Mouse (Mus musculus): ENCODE data around the gene Actn4. TPM values are rescaled to one million over a fixed set of nuclear protein-coding genes. Genes with fewer than 3 reads are reported as not detected.

Gene Actn4
- polyA plus RNA-seq, 1 experiment from 2014 or later: 402 TPM

Other genes starting within 250 kb of the Actn4 start
- gene Fbxo17, start 245.5 kb downstream of the Actn4 start, polyA plus RNA-seq (2015; fragmentation: Nextera tagmentation; extraction: Ambion mirVana): 5.1 and 6.1 TPM in 2 replicates
- gene Mrps12, start 220.5 kb downstream of the Actn4 start, polyA plus RNA-seq (2015; fragmentation: Nextera tagmentation; extraction: Ambion mirVana): 134 and 146 TPM in 2 replicates
- 25.2 and 28.0 TPM in 2 replicates for gene Sars2, start 220.3 kb downstream of the Actn4 start, polyA plus RNA-seq (2015; fragmentation: Nextera tagmentation; extraction: Ambion mirVana)
- not detected in 2 replicates for gene Ccer2, start 206.2 kb downstream of the Actn4 start, polyA plus RNA-seq (2015; fragmentation: Nextera tagmentation; extraction: Ambion mirVana)
- 71.9 and 77.6 TPM in 2 replicates for gene Sirt2, start 195.6 kb downstream of the Actn4 start, polyA plus RNA-seq (2015; fragmentation: Nextera tagmentation; extraction: Ambion mirVana)
- gene Nfkbib, start 194.8 kb downstream of the Actn4 start, polyA plus RNA-seq (2015; fragmentation: Nextera tagmentation; extraction: Ambion mirVana): 46.2 and 49.1 TPM in 2 replicates
- gene Rinl, start 173.4 kb downstream of the Actn4 start, polyA plus RNA-seq (2015; fragmentation: Nextera tagmentation; extraction: Ambion mirVana): 5.2 and 5.9 TPM in 2 replicates
- gene Hnrnpl, start 153.8 kb downstream of the Actn4 start, polyA plus RNA-seq (2015; fragmentation: Nextera tagmentation; extraction: Ambion mirVana): 142 and 146 TPM in 2 replicates
- gene Ech1, start 137.1 kb downstream of the Actn4 start, polyA plus RNA-seq (2015; fragmentation: Nextera tagmentation; extraction: Ambion mirVana): 347 and 378 TPM in 2 replicates
- gene Lgals4, start 128.5 kb downstream of the Actn4 start, polyA plus RNA-seq (2015; fragmentation: Nextera tagmentation; extraction: Ambion mirVana): 2,407 and 2,590 TPM in 2 replicates
- 0.56 and 0.97 TPM in 2 replicates for gene Lgals7, start 98.5 kb downstream of the Actn4 start, polyA plus RNA-seq (2015; fragmentation: Nextera tagmentation; extraction: Ambion mirVana)
- 0.29 and 0.39 TPM in 2 replicates for gene Capn12, start 80.9 kb downstream of the Actn4 start, polyA plus RNA-seq (2015; fragmentation: Nextera tagmentation; extraction: Ambion mirVana)
- gene Eif3k, start 19.5 kb upstream of the Actn4 start, polyA plus RNA-seq (2015; fragmentation: Nextera tagmentation; extraction: Ambion mirVana): 355 and 362 TPM in 2 replicates
- 6.9 and 7.3 TPM in 2 replicates for gene Map4k1, start 19.7 kb upstream of the Actn4 start, polyA plus RNA-seq (2015; fragmentation: Nextera tagmentation; extraction: Ambion mirVana)
- gene Ryr1, start 162.8 kb upstream of the Actn4 start, polyA plus RNA-seq (2015; fragmentation: Nextera tagmentation; extraction: Ambion mirVana): 0.66 and 0.82 TPM in 2 replicates
- gene Rasgrp4, start 172.5 kb upstream of the Actn4 start, polyA plus RNA-seq (2015; fragmentation: Nextera tagmentation; extraction: Ambion mirVana): 0.43 and 0.59 TPM in 2 replicates
- gene Fam98c, start 193.9 kb upstream of the Actn4 start, polyA plus RNA-seq (2015; fragmentation: Nextera tagmentation; extraction: Ambion mirVana): 52.5 and 56.8 TPM in 2 replicates
- gene Ggn, start 207.9 kb upstream of the Actn4 start, polyA plus RNA-seq (2015; fragmentation: Nextera tagmentation; extraction: Ambion mirVana): 0.48 and 0.82 TPM in 2 replicates
- 1.1 and 1.7 TPM in 2 replicates for gene Spred3, start 208.1 kb upstream of the Actn4 start, polyA plus RNA-seq (2015; fragmentation: Nextera tagmentation; extraction: Ambion mirVana)
- 228 and 241 TPM in 2 replicates for gene Psmd8, start 218.4 kb upstream of the Actn4 start, polyA plus RNA-seq (2015; fragmentation: Nextera tagmentation; extraction: Ambion mirVana)